Mouse (Mus musculus) heart, embryonic 15.5 days (tissue): Measurements from ENCODE around the gene Dcakd. TPM values are rescaled to one million over a fixed set of nuclear protein-coding genes. Genes with fewer than 3 reads are reported as not detected.
A peak's percentile ranks its signal among the peaks of the same experiment; 100 is the strongest.

Experiments used
- ATAC-seq: fragments of 200-750 bp; cut with Nextera tagmentation; replicated peaks from 2 replicates; pipeline ENCODE4 v1.8.0; 2017; ENCODE audit warnings: low read depth, moderate TSS enrichment; ENCODE audit not compliant: insufficient number of reproducible peaks, insufficient read depth, low FRiP score
- H3K27ac ChIP-seq: fragments of 300-500 bp; sonication (generic); 2 replicates; pipeline ENCODE4 v1.5.1; 2015; ENCODE audit warnings: mild to moderate bottlenecking, inconsistent platforms
- H3K27me3 ChIP-seq: fragments of 300-500 bp; sonication (generic); 2 replicates; pipeline ENCODE4 v1.6.1; 2015; ENCODE audit warnings: inconsistent platforms
- H3K36me3 ChIP-seq: fragments of 300-500 bp; sonication (generic); 2 replicates; pipeline ENCODE4 v1.6.1; 2015; ENCODE audit warnings: mild to moderate bottlenecking, inconsistent platforms
- H3K4me1 ChIP-seq: fragments of 300-500 bp; sonication (generic); replicated peaks from 2 replicates; pipeline ENCODE4 v1.6.1; 2015; ENCODE audit warnings: inconsistent platforms
- H3K4me2 ChIP-seq: fragments of 300-500 bp; sonication (generic); 2 replicates; pipeline ENCODE4 v1.6.1; 2015; ENCODE audit warnings: inconsistent platforms, mild to moderate bottlenecking, moderate library complexity
- H3K4me3 ChIP-seq: fragments of 300-500 bp; sonication (generic); 2 replicates; pipeline ENCODE4 v1.5.1; 2015; ENCODE audit warnings: mild to moderate bottlenecking, inconsistent platforms
- H3K9ac ChIP-seq: fragments of 300-500 bp; sonication (generic); 2 replicates; pipeline ENCODE4 v1.6.1; 2015; ENCODE audit warnings: mild to moderate bottlenecking, inconsistent platforms
- H3K9me3 ChIP-seq: fragments of 300-500 bp; sonication (generic); replicated peaks from 2 replicates; pipeline ENCODE4 v1.6.1; 2016; ENCODE audit warnings: inconsistent platforms
- WGBS: fragments of 180-500 bp; shearing (Covaris S2); methylation state at CpG from one replicate; pipeline ENCODE4 v1.1.7; 2015; ENCODE audit warnings: mixed read lengths; 5-methylcytosine and 5-hydroxymethylcytosine counted together
- microRNA-seq: library from miRNA; unstranded; fragments of <30 nt; microRNA quantifications from one replicate; pipeline ENCODE4, GENCODE M21; 2016
- polyA plus RNA-seq: library from polyadenylated mRNA; unstranded; fragments of >200 nt; fragmentation: Nextera tagmentation; extraction: Ambion mirVana; gene quantifications from 2 replicates; pipeline ENCODE4 v1.2.1, GENCODE M21; 2015

Dcakd gene
- polyA plus RNA-seq, 1 experiment from 2014 or later, result 64.8 TPM

- no peak overlapping the region for H3K4me2 ChIP-seq
- no peak for ATAC-seq
- peaks cover 32% of the 10 kb centered on the region for H3K4me1 ChIP-seq
- no peaks in the 10 kb centered on the region for H3K36me3 ChIP-seq
- peaks cover 60% of the 10 kb centered on the region for H3K27me3 ChIP-seq
- no peak overlapping the region for H3K9ac ChIP-seq
- WGBS, result 50% methylated on average over 6 of the region's 6 CpGs
- no peak overlapping the region for H3K4me3 ChIP-seq
- no peak overlapping the region for H3K27ac ChIP-seq
- H3K9me3 ChIP-seq, result no peaks in the 10 kb centered on the region
Observed at GRCm38 (mm10) chr11:102952922-102953321, 75.2 kb downstream of the Dcakd start.

- 3% methylated on average over 51 of the region's 51 CpGs for WGBS
- ATAC-seq, result peak; percentile 61; the same call in 1 of the 2 replicates
Observed at GRCm38 (mm10) chr11:102948043-102948961, 79.8 kb downstream of the Dcakd start.

GRCm38 (mm10) chr11:102946992-102947343 is 81.2 kb downstream of the Dcakd start:
- H3K27me3 ChIP-seq, result peaks cover 96% of the 10 kb centered on the region
- no peak overlapping the region for H3K27ac ChIP-seq
- no peaks in the 10 kb centered on the region for H3K36me3 ChIP-seq
- peak overlapping the region; percentile 43 for H3K4me3 ChIP-seq
- no peak for ATAC-seq
- no peaks in the 10 kb centered on the region for H3K9me3 ChIP-seq
- peaks cover 37% of the 10 kb centered on the region for H3K4me1 ChIP-seq
- H3K4me2 ChIP-seq, result peak overlapping the region; percentile 74
- WGBS, result 7% methylated on average over 8 of the region's 8 CpGs
- no peak overlapping the region for H3K9ac ChIP-seq

More at GRCm38 (mm10) chr11:102948043-102948961, 79.8 kb downstream of the Dcakd start:
- Histone ChIP-seq H3K4me1 (peaks cover 37% of the 10 kb centered on the region), H3K27ac (no peak overlapping the region), H3K27me3 (peaks cover 94% of the 10 kb centered on the region), H3K36me3 (no peaks in the 10 kb centered on the region), H3K9me3 (no peaks in the 10 kb centered on the region), H3K4me3 (peak overlapping the region; percentile 59), H3K9ac (peak overlapping the region; percentile 57), H3K4me2 (peak overlapping the region; percentile 83)

- peaks cover 37% of the 10 kb centered on the region for H3K4me1 ChIP-seq
- no peaks in the 10 kb centered on the region for H3K9me3 ChIP-seq
- no peaks in the 10 kb centered on the region for H3K36me3 ChIP-seq
- peak within 1 kb of the TSS; percentile 43 for H3K4me3 ChIP-seq
- H3K4me2 ChIP-seq, result peak within 1 kb of the TSS; percentile 74
- no peak within 1 kb of the TSS for H3K9ac ChIP-seq
- peaks cover 90% of the 10 kb centered on the region for H3K27me3 ChIP-seq
- no peak within 1 kb of the TSS for H3K27ac ChIP-seq
- ATAC-seq, result peak; percentile 87
- 2% methylated on average over 72 of the region's 87 CpGs for WGBS
Observed at GRCm38 (mm10) chr11:102946265-102946991, 81.7 kb downstream of the Dcakd start, which contains the start of gene C1ql1. Gene C1ql1, minus strand, starts transcription at chr11:102946688.

GRCm38 (mm10) chr11:102945306-102946264 is 82.5 kb downstream of the Dcakd start:
- H3K9me3 ChIP-seq, result no peaks in the 10 kb centered on the region
- H3K27ac ChIP-seq, result no peak overlapping the region
- peak overlapping the region; percentile 43 for H3K4me3 ChIP-seq
- peaks cover 37% of the 10 kb centered on the region for H3K4me1 ChIP-seq
- H3K36me3 ChIP-seq, result no peaks in the 10 kb centered on the region
- H3K4me2 ChIP-seq, result peak overlapping the region; percentile 74
- H3K9ac ChIP-seq, result no peak overlapping the region
- 4% methylated on average over 54 of the region's 54 CpGs for WGBS
- H3K27me3 ChIP-seq, result peaks cover 84% of the 10 kb centered on the region
- ATAC-seq, result no peak

Small RNAs within 50 kb of the gene (microRNA-seq; reads per million reads assigned to microRNA genes)
- not detected for gene Mir6931

Other genes starting within 250 kb of the Dcakd start
- 46.6 and 48.5 TPM in 2 replicates for gene Gjc1, start 208.6 kb downstream of the Dcakd start, polyA plus RNA-seq
- 3.3 and 4.3 TPM in 2 replicates for gene Higd1b, start 192.5 kb downstream of the Dcakd start, polyA plus RNA-seq
- 90.7 and 120 TPM in 2 replicates for gene Eftud2, start 147.3 kb downstream of the Dcakd start, polyA plus RNA-seq
- 0.55 and 0.84 TPM in 2 replicates for gene Ccdc103, start 147.1 kb downstream of the Dcakd start, polyA plus RNA-seq
- not detected in 2 replicates for gene Fam187a, start 143.2 kb downstream of the Dcakd start, polyA plus RNA-seq
- gene Gfap, start 127.4 kb downstream of the Dcakd start, polyA plus RNA-seq, result 0.11 and 0.44 TPM in 2 replicates
- 5.2 and 7.9 TPM in 2 replicates for gene Kif18b, start 103.2 kb downstream of the Dcakd start, polyA plus RNA-seq
- gene C1ql1, start 81.6 kb downstream of the Dcakd start, polyA plus RNA-seq, result 0.47 and 0.61 TPM in 2 replicates
- 39.1 and 47.8 TPM in 2 replicates for gene Nmt1, start 143 bp downstream of the Dcakd start, polyA plus RNA-seq
- 11.0 and 11.8 TPM in 2 replicates for gene Plcd3, start 73.3 kb upstream of the Dcakd start, polyA plus RNA-seq
- gene Acbd4, start 73.3 kb upstream of the Dcakd start, polyA plus RNA-seq, result 18.5 and 23.7 TPM in 2 replicates
- gene Hexim1, start 87.9 kb upstream of the Dcakd start, polyA plus RNA-seq, result 2.6 and 3.0 TPM in 2 replicates
- gene Hexim2, start 104.1 kb upstream of the Dcakd start, polyA plus RNA-seq, result 5.5 and 6.4 TPM in 2 replicates
- gene Fmnl1, start 142.8 kb upstream of the Dcakd start, polyA plus RNA-seq, result 1.5 and 4.6 TPM in 2 replicates
- gene 1700023F06Rik, start 180.2 kb upstream of the Dcakd start, polyA plus RNA-seq, result 0.18 and 0.37 TPM in 2 replicates
- not detected in 2 replicates for gene Spata32, start 190.1 kb upstream of the Dcakd start, polyA plus RNA-seq
- 1.8 and 4.3 TPM in 2 replicates for gene Map3k14, start 239.1 kb upstream of the Dcakd start, polyA plus RNA-seq